Mouse (Mus musculus) myocyte (in vitro differentiated cells): ENCODE data around the gene Atg13. TPM values are rescaled to one million over a fixed set of nuclear protein-coding genes. Genes with fewer than 3 reads are reported as not detected.

Experiments
- H3K27me3 ChIP-seq: one replicate; pipeline ENCODE4 v1.6.1; 2011; ENCODE audit not compliant: control insufficient read depth, insufficient read depth, insufficient read length
- H3K36me3 ChIP-seq: one replicate; pipeline ENCODE4 v1.6.1; 2011; ENCODE audit not compliant: control insufficient read depth, insufficient read depth
- H3K4me2 ChIP-seq: one replicate; pipeline ENCODE4 v1.6.1; 2011; ENCODE audit warnings: low read depth, control low read depth
- H3K4me3 ChIP-seq: one replicate; pipeline ENCODE4 v1.5.1; 2011; ENCODE audit warnings: mild to moderate bottlenecking, control low read depth, moderate library complexity
- H3K79me2 ChIP-seq: one replicate; pipeline ENCODE4 v1.6.1; 2011; ENCODE audit not compliant: control insufficient read depth, insufficient read depth
- H3ac ChIP-seq: one replicate; pipeline ENCODE4 v1.6.1; 2011; ENCODE audit not compliant: control insufficient read depth, insufficient read length
- CEBPB ChIP-seq: IDR thresholded peaks from 2 replicates; pipeline ENCODE4 v1.6.1; 2011; ENCODE audit warnings: mild to moderate bottlenecking, moderate library complexity; ENCODE audit not compliant: poor library complexity, insufficient read depth, severe bottlenecking
- E2F4 ChIP-seq: IDR thresholded peaks from one replicate; pipeline ENCODE4 v1.6.1; 2011; ENCODE audit warnings: mild to moderate bottlenecking, control low read depth, moderate library complexity; ENCODE audit not compliant: insufficient read depth
- MAX ChIP-seq: IDR thresholded peaks from one replicate; pipeline ENCODE4 v1.6.1; 2011; ENCODE audit warnings: low read depth, mild to moderate bottlenecking, control low read depth
- MYOD1 ChIP-seq, 3 experiments: IDR thresholded peaks; one replicate each; pipeline ENCODE4 v1.6.1; 2011; ENCODE audit warnings: control low read depth in 2 of 3, low read depth in 2 of 3, mild to moderate bottlenecking in 2 of 3, moderate library complexity in 1 of 3; ENCODE audit not compliant: insufficient read length in 2 of 3, control insufficient read depth in 1 of 3
- MYOG ChIP-seq, 3 experiments: IDR thresholded peaks; one replicate each; pipeline ENCODE4 v1.6.1; 2011; ENCODE audit warnings: control low read depth in 2 of 3, low read depth in 2 of 3, mild to moderate bottlenecking in 2 of 3; ENCODE audit not compliant: insufficient read length in 2 of 3, control insufficient read depth in 1 of 3, insufficient read depth in 1 of 3
- POLR2A ChIP-seq: IDR thresholded peaks from one replicate; pipeline ENCODE4 v1.6.1; 2011; ENCODE audit warnings: low read depth, mild to moderate bottlenecking, control low read depth, moderate library complexity; ENCODE audit not compliant: insufficient read length
- POLR2AphosphoS2 ChIP-seq: IDR thresholded peaks from one replicate; pipeline ENCODE4 v1.6.1; 2011; ENCODE audit warnings: low read depth, control low read depth; ENCODE audit not compliant: insufficient read length
- REST ChIP-seq: IDR thresholded peaks from one replicate; pipeline ENCODE4 v1.6.1; 2011; ENCODE audit warnings: mild to moderate bottlenecking, control low read depth, moderate library complexity; ENCODE audit not compliant: insufficient read depth, insufficient read length
- SRF ChIP-seq: IDR thresholded peaks from one replicate; pipeline ENCODE4 v1.6.1; 2011; ENCODE audit warnings: low read depth; ENCODE audit not compliant: control insufficient read depth, insufficient read length
- TCF12 ChIP-seq: IDR thresholded peaks from one replicate; pipeline ENCODE4 v1.6.1; 2011; ENCODE audit warnings: mild to moderate bottlenecking, control low read depth; ENCODE audit not compliant: poor library complexity, insufficient read depth, severe bottlenecking
- TCF3 ChIP-seq: IDR thresholded peaks from one replicate; pipeline ENCODE4 v1.6.1; 2011; ENCODE audit warnings: low read depth, control low read depth; ENCODE audit not compliant: insufficient read length
- USF1 ChIP-seq: IDR thresholded peaks from one replicate; pipeline ENCODE4 v1.6.1; 2011; ENCODE audit warnings: low read depth, mild to moderate bottlenecking, control low read depth, moderate library complexity
- polyA plus RNA-seq: library from polyadenylated mRNA; unstranded; fragments of >200 nt; fragmentation: generic; extraction: Trizol; gene quantifications from one replicate; pipeline ENCODE4 v1.2.1, GENCODE M21; 2012; ENCODE audit warnings: missing spikeins

Gene Atg13
- polyA plus RNA-seq, 1 experiment: 29.7 TPM

DNA sequence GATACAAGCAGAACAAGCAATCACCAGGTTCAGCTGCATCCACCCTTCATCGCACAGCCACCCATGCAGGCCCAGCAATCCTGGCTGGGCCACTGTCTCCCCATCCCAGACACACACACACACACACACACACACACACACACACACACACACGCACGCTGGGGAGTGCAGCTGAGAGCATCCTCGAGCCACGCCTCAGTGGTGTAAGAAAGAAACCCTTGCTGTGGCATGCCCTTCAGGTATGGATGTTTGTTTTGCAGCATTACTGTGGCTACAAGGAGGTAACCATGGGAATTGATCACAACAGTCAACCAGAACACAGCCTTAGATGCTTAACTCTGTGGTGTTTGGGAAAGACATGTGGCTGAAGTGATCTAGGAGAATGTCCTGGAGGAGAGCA is 78.1 kb downstream of the Atg13 start:
- Histone ChIP-seq H3K79me2 (no peaks in the 10 kb centered on the region), H3K4me3 (peak overlapping the region; percentile 9), H3K36me3 (no peaks in the 10 kb centered on the region), H3K4me2 (peak overlapping the region; percentile 47), H3ac (no peak overlapping the region), H3K27me3 (no peaks in the 10 kb centered on the region)
- TF ChIP-seq POLR2A: no peak
- peak in 2 of 3 experiments; percentile 21 to 66 for TF ChIP-seq MYOG (IDR thresholded peaks at IDR 0.05; ENCODE audit: control insufficient read depth in 1 of 3, insufficient read depth in 1 of 3, insufficient read length in 2 of 3, low read depth in 2 of 3)
- no peak for TF ChIP-seq CEBPB
- no peak for TF ChIP-seq USF1
- TF ChIP-seq SRF: no peak
- no peak for TF ChIP-seq REST
- no peak for TF ChIP-seq E2F4
- TF ChIP-seq POLR2AphosphoS2: no peak
- TF ChIP-seq MYOD1 (IDR thresholded peaks at IDR 0.05; ENCODE audit: control insufficient read depth in 1 of 3, insufficient read length in 2 of 3, low read depth in 2 of 3): peak in 2 of 3 experiments; percentile 2 to 39
- TF ChIP-seq TCF12: no peak
- no peak for TF ChIP-seq TCF3
- TF ChIP-seq MAX: no peak

DNA sequence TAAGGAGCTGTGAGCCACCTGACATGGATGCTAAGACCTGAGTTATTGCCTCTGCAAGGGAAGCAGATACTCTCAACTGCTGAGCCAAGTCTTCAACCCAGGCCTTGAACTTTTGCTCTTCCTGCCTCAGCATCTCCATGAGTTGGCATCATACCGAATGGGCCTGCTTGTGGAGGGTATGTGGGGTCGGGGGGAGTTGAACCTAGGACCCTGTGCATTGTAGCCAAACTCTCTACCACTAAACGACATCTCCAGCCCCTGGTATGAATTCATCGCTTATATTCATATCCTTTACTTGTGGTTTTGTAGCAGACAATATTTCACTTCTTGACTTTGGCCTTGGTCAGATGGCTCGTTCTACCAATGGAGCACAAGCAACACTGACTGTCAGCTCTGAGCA is 78.5 kb downstream of the Atg13 start:
- Histone ChIP-seq H3K27me3 (no peaks in the 10 kb centered on the region), H3K36me3 (no peaks in the 10 kb centered on the region), H3K4me2 (peak overlapping the region; percentile 47), H3K4me3 (no peak overlapping the region), H3K79me2 (no peaks in the 10 kb centered on the region), H3ac (no peak overlapping the region)
- TF ChIP-seq USF1 (no peak), E2F4 (no peak), TCF3 (no peak), MYOG (IDR thresholded peaks at IDR 0.05; ENCODE audit: control insufficient read depth in 1 of 3, insufficient read depth in 1 of 3, insufficient read length in 2 of 3, low read depth in 2 of 3) (no peak)

GRCm38 (mm10) chr2:91630384-91630783 is 80.0 kb downstream of the Atg13 start:
- H3K27me3 ChIP-seq: no peaks in the 10 kb centered on the region
- TF ChIP-seq TCF12 (no peak), SRF (no peak), USF1 (no peak), CEBPB (no peak), REST (no peak), POLR2A (no peak), E2F4 (no peak), MYOD1 (IDR thresholded peaks at IDR 0.05; ENCODE audit: control insufficient read depth in 1 of 3, insufficient read length in 2 of 3, low read depth in 2 of 3) (no peak), MYOG (IDR thresholded peaks at IDR 0.05; ENCODE audit: control insufficient read depth in 1 of 3, insufficient read depth in 1 of 3, insufficient read length in 2 of 3, low read depth in 2 of 3) (no peak), MAX (no peak), TCF3 (no peak), POLR2AphosphoS2 (no peak)
- H3K4me2 ChIP-seq: no peak overlapping the region
- no peaks in the 10 kb centered on the region for H3K36me3 ChIP-seq
- no peaks in the 10 kb centered on the region for H3K79me2 ChIP-seq
- no peak overlapping the region for H3ac ChIP-seq
- H3K4me3 ChIP-seq: no peak overlapping the region

GRCm38 (mm10) chr2:91629682-91630081 is 80.7 kb downstream of the Atg13 start:
- H3K79me2 ChIP-seq: no peaks in the 10 kb centered on the region
- no peak overlapping the region for H3K4me3 ChIP-seq
- H3K27me3 ChIP-seq: no peaks in the 10 kb centered on the region
- no peak overlapping the region for H3ac ChIP-seq
- no peaks in the 10 kb centered on the region for H3K36me3 ChIP-seq
- no peak for TF ChIP-seq USF1
- TF ChIP-seq REST: no peak
- TF ChIP-seq MYOG (IDR thresholded peaks at IDR 0.05; ENCODE audit: control insufficient read depth in 1 of 3, insufficient read depth in 1 of 3, insufficient read length in 2 of 3, low read depth in 2 of 3): peak in 1 of 3 experiments; percentile 2
- TF ChIP-seq CEBPB: no peak
- TF ChIP-seq POLR2AphosphoS2: no peak
- no peak for TF ChIP-seq MAX
- H3K4me2 ChIP-seq: peak overlapping the region; percentile 2

DNA sequence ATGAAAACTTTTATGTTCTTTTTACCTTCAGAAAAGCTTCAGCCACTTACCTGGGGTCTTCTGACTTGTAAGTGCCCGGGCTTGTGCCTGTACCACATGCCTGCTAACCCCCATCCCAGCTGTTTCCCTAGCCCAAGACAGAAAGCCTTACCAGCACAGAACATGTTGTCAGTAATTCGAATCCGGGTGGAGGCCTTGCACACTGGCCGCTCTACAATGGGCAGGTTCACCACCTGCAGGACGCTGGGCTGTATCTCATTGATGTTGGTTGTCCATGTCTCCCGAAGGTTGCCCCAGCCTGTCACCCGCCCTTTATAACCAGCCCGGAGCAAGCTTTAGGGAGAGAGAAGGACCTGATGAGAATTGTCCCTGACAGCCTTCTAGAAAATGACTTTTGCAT is 82.2 kb downstream of the Atg13 start:
- H3K36me3 ChIP-seq: no peaks in the 10 kb centered on the region
- H3K4me3 ChIP-seq: no peak overlapping the region
- no peak for TF ChIP-seq TCF3
- peak in 1 of 3 experiments; percentile 43 for TF ChIP-seq MYOG (IDR thresholded peaks at IDR 0.05; ENCODE audit: control insufficient read depth in 1 of 3, insufficient read depth in 1 of 3, insufficient read length in 2 of 3, low read depth in 2 of 3)
- no peaks in the 10 kb centered on the region for H3K79me2 ChIP-seq
- H3K4me2 ChIP-seq: no peak overlapping the region
- no peak overlapping the region for H3ac ChIP-seq
- H3K27me3 ChIP-seq: no peaks in the 10 kb centered on the region
